Mouse (Mus musculus) testis, adult 2 months (tissue): Measurements from ENCODE around the gene OR5BS1P. TPM values are rescaled to one million over a fixed set of nuclear protein-coding genes. Genes with fewer than 3 reads are reported as not detected.

Source experiments
- H3K27ac ChIP-seq: fragments of 200-500 bp; 2 replicates; pipeline ENCODE4 v1.5.1; 2012; ENCODE audit warnings: low read depth, low read length; ENCODE audit not compliant: control insufficient read depth, insufficient read depth
- H3K27me3 ChIP-seq: fragments of 200-500 bp; 2 replicates; pipeline ENCODE4 v1.6.1; 2012; ENCODE audit warnings: mild to moderate bottlenecking, low read length, moderate library complexity; ENCODE audit not compliant: control insufficient read depth, insufficient read depth
- H3K36me3 ChIP-seq: fragments of 200-500 bp; 2 replicates; pipeline ENCODE4 v1.6.1; 2012; ENCODE audit warnings: mild to moderate bottlenecking, low read length; ENCODE audit not compliant: control insufficient read depth, insufficient read depth
- H3K4me1 ChIP-seq: fragments of 200-500 bp; 2 replicates; pipeline ENCODE4 v1.6.1; 2012; ENCODE audit warnings: low read length; ENCODE audit not compliant: control insufficient read depth, insufficient read depth
- H3K4me3 ChIP-seq: fragments of 200-500 bp; 2 replicates; pipeline ENCODE4 v1.5.1; 2012; ENCODE audit warnings: low read depth, mild to moderate bottlenecking, low read length, moderate library complexity, mixed read lengths; ENCODE audit not compliant: control insufficient read depth
- CTCF ChIP-seq: fragments of 200-500 bp; IDR thresholded peaks from 2 replicates; pipeline ENCODE4 v1.5.1; 2012; ENCODE audit warnings: low read depth, mild to moderate bottlenecking, inconsistent platforms, low read length, moderate library complexity; ENCODE audit not compliant: control insufficient read depth, insufficient read depth, insufficient replicate concordance
- POLR2A ChIP-seq: fragments of 200-500 bp; IDR thresholded peaks from 2 replicates; pipeline ENCODE4 v1.6.1; 2012; ENCODE audit warnings: low read depth, mild to moderate bottlenecking, inconsistent platforms, low read length, moderate library complexity; ENCODE audit not compliant: control insufficient read depth
- polyA plus RNA-seq: library from polyadenylated mRNA; depleted of rRNA; stranded (reverse); fragments of >200 nt; gene quantifications from 2 replicates; pipeline ENCODE4 v1.2.3, GENCODE M21; 2012

The OR5BS1P gene
- polyA plus RNA-seq, 1 experiment = not detected

- Histone ChIP-seq H3K4me1 (peaks cover 6% of the 10 kb centered on the region), H3K36me3 (no peaks in the 10 kb centered on the region), H3K27ac (no peak within 1 kb of the TSS), H3K27me3 (no peaks in the 10 kb centered on the region; the same call in 1 of the 2 replicates), H3K4me3 (no peak within 1 kb of the TSS)
- no peak for TF ChIP-seq CTCF
- TF ChIP-seq POLR2A = no peak
Observed at GRCm38 (mm10) chr15:98452288-98452687, 17.4 kb upstream of the OR5BS1P start, which contains the start of gene Olfr281. Olfr281 (plus strand) TSS chr15:98452588.

- Histone ChIP-seq H3K36me3 (no peaks in the 10 kb centered on the region), H3K4me1 (no peaks in the 10 kb centered on the region; the same call in 1 of the 2 replicates), H3K4me3 (no peak overlapping the region), H3K27me3 (no peaks in the 10 kb centered on the region), H3K27ac (no peak overlapping the region)
- no peak for TF ChIP-seq CTCF
- no peak for TF ChIP-seq POLR2A
Observed at GRCm38 (mm10) chr15:98471539-98471938, 1.8 kb downstream of the OR5BS1P start.

GRCm38 (mm10) chr15:98474958-98475357 is 5.3 kb downstream of the OR5BS1P start:
- Histone ChIP-seq H3K27me3 (no peaks in the 10 kb centered on the region), H3K36me3 (no peaks in the 10 kb centered on the region), H3K4me3 (no peak overlapping the region), H3K4me1 (no peaks in the 10 kb centered on the region; the same call in 1 of the 2 replicates), H3K27ac (no peak overlapping the region)
- TF ChIP-seq POLR2A = no peak
- no peak for TF ChIP-seq CTCF

GRCm38 (mm10) chr15:98475382-98475781 is 5.7 kb downstream of the OR5BS1P start:
- TF ChIP-seq POLR2A (no peak), CTCF (peak; percentile 24; the same call in 1 of the 2 replicates)
- no peaks in the 10 kb centered on the region; the same call in 1 of the 2 replicates for H3K4me1 ChIP-seq
- no peaks in the 10 kb centered on the region for H3K36me3 ChIP-seq
- no peaks in the 10 kb centered on the region for H3K27me3 ChIP-seq
- H3K27ac ChIP-seq = no peak overlapping the region
- no peak overlapping the region for H3K4me3 ChIP-seq

GRCm38 (mm10) chr15:98476281-98476680 is 6.6 kb downstream of the OR5BS1P start:
- Histone ChIP-seq H3K4me3 (no peak overlapping the region), H3K27ac (no peak overlapping the region), H3K4me1 (no peaks in the 10 kb centered on the region; the same call in 1 of the 2 replicates), H3K27me3 (no peaks in the 10 kb centered on the region), H3K36me3 (no peaks in the 10 kb centered on the region)
- TF ChIP-seq CTCF (no peak), POLR2A (no peak)

- no peaks in the 10 kb centered on the region for H3K27me3 ChIP-seq
- no peak overlapping the region for H3K27ac ChIP-seq
- no peaks in the 10 kb centered on the region; the same call in 1 of the 2 replicates for H3K4me1 ChIP-seq
- no peaks in the 10 kb centered on the region for H3K36me3 ChIP-seq
- TF ChIP-seq CTCF = no peak
- no peak for TF ChIP-seq POLR2A
- no peak overlapping the region for H3K4me3 ChIP-seq
Observed at GRCm38 (mm10) chr15:98479568-98480102, 9.9 kb downstream of the OR5BS1P start.

- Histone ChIP-seq H3K4me3 (no peak within 1 kb of the TSS), H3K27me3 (no peaks in the 10 kb centered on the region), H3K36me3 (no peaks in the 10 kb centered on the region), H3K27ac (no peak within 1 kb of the TSS), H3K4me1 (no peaks in the 10 kb centered on the region)
- TF ChIP-seq POLR2A = no peak
- no peak for TF ChIP-seq CTCF
Observed at GRCm38 (mm10) chr15:98482701-98483100, 13.0 kb downstream of the OR5BS1P start, which contains the start of gene Lalba. Lalba (minus strand) TSS chr15:98482721.
